Mouse (Mus musculus) heart, embryonic 16.5 days (tissue): ENCODE results near the gene Pik3r2. TPM values are rescaled to one million over a fixed set of nuclear protein-coding genes. Genes with fewer than 3 reads are reported as not detected.

ENCODE experiments used
- ATAC-seq: fragments of 200-750 bp; cut with Nextera tagmentation; replicated peaks from 2 replicates; pipeline ENCODE4 v1.8.0; 2017; ENCODE audit warnings: moderate number of reproducible peaks; ENCODE audit not compliant: insufficient read depth, low FRiP score; ENCODE audit errors: extremely low read depth
- H3K27ac ChIP-seq: fragments of 300-500 bp; sonication (generic); 2 replicates; pipeline ENCODE4 v1.5.1; 2014; ENCODE audit warnings: mild to moderate bottlenecking, low read length, control low read depth, moderate library complexity
- H3K27me3 ChIP-seq: fragments of 300-500 bp; sonication (generic); 2 replicates; pipeline ENCODE4 v1.6.1; 2014; ENCODE audit warnings: low read length, mixed read lengths; ENCODE audit not compliant: control insufficient read depth, insufficient read depth
- H3K36me3 ChIP-seq: fragments of 300-500 bp; sonication (generic); 2 replicates; pipeline ENCODE4 v1.6.1; 2014; ENCODE audit not compliant: control insufficient read depth, insufficient read depth
- H3K4me1 ChIP-seq: fragments of 300-500 bp; sonication (generic); 2 replicates; pipeline ENCODE4 v1.6.1; 2014; ENCODE audit warnings: low read length, mixed read lengths; ENCODE audit not compliant: control insufficient read depth, insufficient read depth
- H3K4me2 ChIP-seq: fragments of 300-500 bp; sonication (generic); 2 replicates; pipeline ENCODE4 v1.6.1; 2014; ENCODE audit warnings: low read depth, mild to moderate bottlenecking, control low read depth, low read length
- H3K4me3 ChIP-seq: fragments of 300-500 bp; sonication (generic); 2 replicates; pipeline ENCODE4 v1.5.1; 2014; ENCODE audit warnings: mild to moderate bottlenecking, control low read depth, low read length
- H3K9ac ChIP-seq: fragments of 300-500 bp; sonication (generic); 2 replicates; pipeline ENCODE4 v1.6.1; 2014; ENCODE audit warnings: low read length, control low read depth
- H3K9me3 ChIP-seq: fragments of 300-500 bp; sonication (generic); replicated peaks from 2 replicates; pipeline ENCODE4 v1.6.1; 2016; ENCODE audit warnings: low read length; ENCODE audit not compliant: control insufficient read depth
- WGBS: fragments of 180-500 bp; shearing (Covaris S2); extraction: QIAGEN DNeasy Blood & Tissue Kit; methylation state at CpG from one replicate; pipeline ENCODE4 v1.1.7; 2014; 5-methylcytosine and 5-hydroxymethylcytosine counted together
- polyA plus RNA-seq: library from polyadenylated mRNA; unstranded; fragments of >200 nt; fragmentation: Nextera tagmentation; extraction: Ambion mirVana; gene quantifications from 2 replicates; pipeline ENCODE4 v1.2.1, GENCODE M21; 2015

Gene Pik3r2
- polyA plus RNA-seq, 1 experiment from 2014 or later = 42.1 TPM

GRCm38 (mm10) chr8:70744806-70745205, 31.7 kb downstream of the Pik3r2 start:
- no peaks in the 10 kb centered on the region for H3K36me3 ChIP-seq
- WGBS = 48% methylated on average over 11 of the region's 11 CpGs

GRCm38 (mm10) chr8:70743656-70744590, 32.6 kb downstream of the Pik3r2 start:
- Histone ChIP-seq H3K4me3 (peak overlapping the region; percentile 44), H3K4me2 (peak overlapping the region; percentile 64), H3K9ac (peak overlapping the region; percentile 24; the same call in 1 of the 2 replicates), H3K9me3 (no peaks in the 10 kb centered on the region), H3K27ac (no peak overlapping the region), H3K4me1 (peaks cover 20% of the 10 kb centered on the region), H3K27me3 (peaks cover 66% of the 10 kb centered on the region), H3K36me3 (no peaks in the 10 kb centered on the region)
- ATAC-seq = no peak
- 4% methylated on average over 48 of the region's 48 CpGs for WGBS

More at GRCm38 (mm10) chr8:70744806-70745205, 31.7 kb downstream of the Pik3r2 start:
- H3K9ac ChIP-seq = no peak overlapping the region
- no peak overlapping the region for H3K4me2 ChIP-seq
- H3K27ac ChIP-seq = no peak overlapping the region
- peaks cover 20% of the 10 kb centered on the region for H3K4me1 ChIP-seq
- peaks cover 72% of the 10 kb centered on the region for H3K27me3 ChIP-seq
- no peak for ATAC-seq
- no peak overlapping the region; the same call in 1 of the 2 replicates for H3K4me3 ChIP-seq
- H3K9me3 ChIP-seq = no peaks in the 10 kb centered on the region

GRCm38 (mm10) chr8:70742981-70743655, 33.4 kb downstream of the Pik3r2 start:
- peaks cover 60% of the 10 kb centered on the region for H3K27me3 ChIP-seq
- no peak for ATAC-seq
- no peak overlapping the region for H3K27ac ChIP-seq
- no peaks in the 10 kb centered on the region for H3K36me3 ChIP-seq
- H3K4me2 ChIP-seq = peak overlapping the region; percentile 64
- H3K9ac ChIP-seq = 0 out of 2 replicates have a peak overlapping the region, but pooled peaks have one; percentile 23
- H3K4me1 ChIP-seq = peaks cover 20% of the 10 kb centered on the region
- H3K4me3 ChIP-seq = peak overlapping the region; percentile 44
- H3K9me3 ChIP-seq = no peaks in the 10 kb centered on the region
- 4% methylated on average over 38 of the region's 38 CpGs for WGBS

GRCm38 (mm10) chr8:70742176-70742575, 34.3 kb downstream of the Pik3r2 start:
- no peaks in the 10 kb centered on the region for H3K36me3 ChIP-seq
- no peak overlapping the region for H3K27ac ChIP-seq
- ATAC-seq = no peak
- no peak overlapping the region for H3K9ac ChIP-seq
- H3K4me2 ChIP-seq = no peak overlapping the region
- WGBS = 41% methylated on average over 11 of the region's 11 CpGs
- no peak overlapping the region for H3K4me3 ChIP-seq
- no peaks in the 10 kb centered on the region for H3K9me3 ChIP-seq
- H3K27me3 ChIP-seq = peaks cover 54% of the 10 kb centered on the region
- H3K4me1 ChIP-seq = peaks cover 20% of the 10 kb centered on the region

- Histone ChIP-seq H3K4me3 (no peak overlapping the region), H3K4me2 (no peak overlapping the region), H3K4me1 (peaks cover 20% of the 10 kb centered on the region), H3K36me3 (no peaks in the 10 kb centered on the region), H3K27ac (no peak overlapping the region), H3K9ac (no peak overlapping the region), H3K27me3 (peaks cover 52% of the 10 kb centered on the region), H3K9me3 (no peaks in the 10 kb centered on the region)
- 38% methylated on average over 5 of the region's 5 CpGs for WGBS
- no peak for ATAC-seq
Measured at GRCm38 (mm10) chr8:70741661-70742060, 34.9 kb downstream of the Pik3r2 start.

- H3K27me3 ChIP-seq = peaks cover 21% of the 10 kb centered on the region
- H3K4me2 ChIP-seq = no peak overlapping the region
- peaks cover 8% of the 10 kb centered on the region for H3K4me1 ChIP-seq
- H3K27ac ChIP-seq = no peak overlapping the region
- H3K4me3 ChIP-seq = no peak overlapping the region
- no peak for ATAC-seq
- WGBS = 36% methylated on average over 3 of the region's 3 CpGs
- H3K36me3 ChIP-seq = no peaks in the 10 kb centered on the region
- no peaks in the 10 kb centered on the region for H3K9me3 ChIP-seq
- H3K9ac ChIP-seq = no peak overlapping the region
Measured at GRCm38 (mm10) chr8:70738211-70738610, 38.3 kb downstream of the Pik3r2 start.

- 56% methylated on average over 5 of the region's 5 CpGs for WGBS
- no peaks in the 10 kb centered on the region for H3K36me3 ChIP-seq
Measured at GRCm38 (mm10) chr8:70737705-70738104, 38.8 kb downstream of the Pik3r2 start.

GRCm38 (mm10) chr8:70730956-70731355, 45.6 kb downstream of the Pik3r2 start:
- Histone ChIP-seq H3K9me3 (no peaks in the 10 kb centered on the region), H3K27ac (no peak overlapping the region), H3K4me3 (no peak overlapping the region), H3K4me1 (no peaks in the 10 kb centered on the region), H3K27me3 (peaks cover 42% of the 10 kb centered on the region), H3K4me2 (no peak overlapping the region), H3K36me3 (no peaks in the 10 kb centered on the region), H3K9ac (no peak overlapping the region)
- 74% methylated on average over 4 of the region's 4 CpGs for WGBS
- ATAC-seq = no peak

More at GRCm38 (mm10) chr8:70737705-70738104, 38.8 kb downstream of the Pik3r2 start:
- H3K4me3 ChIP-seq = no peak overlapping the region
- H3K27ac ChIP-seq = no peak overlapping the region
- no peak overlapping the region for H3K9ac ChIP-seq
- no peaks in the 10 kb centered on the region for H3K9me3 ChIP-seq
- peaks cover 5% of the 10 kb centered on the region for H3K4me1 ChIP-seq
- no peak for ATAC-seq
- peaks cover 16% of the 10 kb centered on the region for H3K27me3 ChIP-seq
- H3K4me2 ChIP-seq = no peak overlapping the region
